Mouse (Mus musculus): ENCODE measurements around the gene Adprh. TPM values are rescaled to one million over a fixed set of nuclear protein-coding genes. Genes with fewer than 3 reads are reported as not detected.
"Not testable (repeated sequence)": the region's sequence is repeated elsewhere in the genome, so short reads cannot be mapped to it uniquely, and the experiment has no call there.

The Adprh gene
- polyA plus RNA-seq, 1 experiment from 2014 or later, result 143 TPM

DNA sequence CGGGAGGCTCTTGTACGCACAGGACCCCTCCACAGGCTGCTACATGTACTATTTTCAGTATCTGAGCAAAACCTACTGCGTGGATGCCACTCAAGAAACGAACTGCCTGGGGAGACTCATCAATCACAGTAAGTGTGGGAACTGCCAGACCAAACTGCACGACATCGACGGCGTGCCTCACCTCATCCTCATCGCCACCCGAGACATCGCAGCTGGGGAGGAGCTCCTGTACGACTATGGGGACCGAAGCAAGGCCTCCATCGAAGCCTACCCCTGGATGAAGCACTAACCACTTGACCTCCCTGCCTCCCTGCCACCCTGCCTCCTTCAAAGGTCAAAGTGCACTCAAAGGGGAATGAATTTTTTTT is 24.7 kb upstream of the Adprh start:
- not testable (repeated sequence) for H3K4me1 ChIP-seq (ENCODE audit: control insufficient read depth, insufficient read depth, low read length); DNase-seq (ENCODE audit: low spot score); H3K27me3 ChIP-seq (ENCODE audit: control insufficient read depth, insufficient read depth, low read length); H3K9me3 ChIP-seq (ENCODE audit: control insufficient read depth, low read length); H3K36me3 ChIP-seq (ENCODE audit: control insufficient read depth, insufficient read depth, low read length); ATAC-seq (ENCODE audit: insufficient read depth, low FRiP score, low TSS enrichment); H3K27ac ChIP-seq (ENCODE audit: low read depth, low read length)
- Histone ChIP-seq H3K4me3 (ENCODE audit: low read depth, low read length) (peak overlapping the region; percentile 21; the same call in 1 of the 2 replicates), H3K9ac (ENCODE audit: low read length) (peak overlapping the region; percentile 18), H3K4me2 (ENCODE audit: low read depth) (peak overlapping the region; percentile 44)
- WGBS, result 27% methylated on average over 14 of the region's 14 CpGs

DNA sequence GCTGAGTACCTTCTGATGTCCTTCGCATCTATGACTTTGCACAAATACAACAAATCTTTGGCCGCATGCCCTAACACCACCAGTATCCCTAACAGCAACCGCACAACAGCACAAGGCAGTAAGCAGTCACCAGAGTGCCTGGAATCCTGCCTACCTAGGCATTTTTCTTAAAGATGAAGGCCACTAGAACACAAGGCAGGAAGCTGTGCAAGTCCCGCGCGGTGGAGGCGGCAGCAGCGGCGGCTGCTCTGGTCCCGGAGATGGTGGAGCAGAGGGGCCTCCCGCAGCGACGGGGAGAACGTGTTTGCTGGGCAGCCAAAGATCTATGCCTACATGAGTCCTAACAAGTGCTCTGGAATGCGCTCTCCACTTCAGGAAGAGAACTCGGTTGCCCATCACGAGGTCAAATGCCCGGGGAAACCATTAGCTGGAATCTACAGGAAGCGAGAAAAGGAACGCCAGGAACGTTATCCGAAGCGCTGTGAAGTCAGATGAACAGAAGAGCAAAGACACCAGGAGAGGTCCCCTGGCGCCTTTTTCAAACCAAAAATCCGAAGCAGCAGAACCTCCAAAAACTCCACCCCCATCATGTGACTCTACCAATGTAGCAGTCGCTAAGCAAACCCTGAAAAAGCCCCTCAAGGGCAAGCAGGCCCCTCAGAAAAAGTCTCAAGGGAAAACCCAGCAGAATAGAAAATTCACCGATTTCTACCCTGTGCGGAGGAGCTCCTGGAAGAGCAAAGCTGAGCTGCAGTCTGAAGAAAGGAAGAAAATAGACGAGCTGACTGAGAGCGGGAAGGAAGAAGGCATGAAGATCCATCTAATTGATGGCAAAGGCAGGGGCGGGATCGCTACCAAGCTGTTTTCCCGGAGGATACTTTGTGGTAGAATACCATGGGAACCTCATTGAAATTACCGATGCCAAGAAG is 24.1 kb upstream of the Adprh start:
- H3K27ac ChIP-seq (ENCODE audit: low read depth, low read length), result no peak overlapping the region
- 8% methylated on average over 34 of the region's 34 CpGs for WGBS
- ATAC-seq (ENCODE audit: insufficient read depth, low FRiP score, low TSS enrichment), result no peak

DNA sequence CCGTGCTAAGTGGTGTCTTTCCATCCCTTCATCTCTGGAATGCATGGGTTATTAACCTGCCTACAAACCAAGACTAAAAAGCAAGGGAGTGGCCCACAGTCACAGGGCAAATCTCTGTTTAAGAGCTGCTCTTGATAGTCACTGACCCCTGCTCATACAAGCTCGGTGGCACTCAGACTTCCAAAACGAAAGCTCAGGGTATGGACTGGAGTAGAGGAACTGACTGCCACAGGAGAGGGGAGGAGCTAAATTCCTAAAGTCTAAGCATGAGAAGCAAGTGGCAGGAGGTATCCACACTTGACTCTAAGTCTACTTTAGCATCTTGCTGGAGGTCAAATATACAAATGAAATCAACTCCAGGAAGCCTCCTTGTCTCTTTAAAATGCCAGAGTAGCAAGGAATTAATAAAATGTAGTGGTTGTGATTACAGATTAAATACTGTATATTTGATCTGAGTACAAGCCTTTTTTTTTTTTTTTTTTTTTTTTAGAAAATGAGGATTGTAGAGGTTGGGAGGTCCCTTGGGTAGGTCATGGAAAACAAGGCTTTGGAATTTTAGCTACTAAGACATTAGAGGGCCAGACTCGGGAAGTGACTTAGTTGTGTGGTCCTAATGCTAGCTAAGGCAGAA is 23.3 kb upstream of the Adprh start:
- no peak overlapping the region for H3K9ac ChIP-seq (ENCODE audit: low read length)
- 60% methylated on average over 4 of the region's 4 CpGs for WGBS
- no peaks in the 10 kb centered on the region for H3K9me3 ChIP-seq (ENCODE audit: control insufficient read depth, low read length)
- H3K27ac ChIP-seq (ENCODE audit: low read depth, low read length), result no peak overlapping the region
- no peaks in the 10 kb centered on the region for H3K27me3 ChIP-seq (ENCODE audit: control insufficient read depth, insufficient read depth, low read length)
- no peaks in the 10 kb centered on the region for H3K4me1 ChIP-seq (ENCODE audit: control insufficient read depth, insufficient read depth, low read length)
- H3K36me3 ChIP-seq (ENCODE audit: control insufficient read depth, insufficient read depth, low read length), result no peaks in the 10 kb centered on the region
- H3K4me2 ChIP-seq (ENCODE audit: low read depth), result peak overlapping the region; percentile 44; the same call in 1 of the 2 replicates
- ATAC-seq (ENCODE audit: insufficient read depth, low FRiP score, low TSS enrichment) (no peak), DNase-seq (ENCODE audit: low spot score) (no peak)
- H3K4me3 ChIP-seq (ENCODE audit: low read depth, low read length), result no peak overlapping the region; the same call in 1 of the 2 replicates

More for the DNA sequence above, 24.1 kb upstream of the Adprh start:
- no peaks in the 10 kb centered on the region for H3K36me3 ChIP-seq (ENCODE audit: control insufficient read depth, insufficient read depth, low read length)
- H3K4me1 ChIP-seq (ENCODE audit: control insufficient read depth, insufficient read depth, low read length), result no peaks in the 10 kb centered on the region
- no peaks in the 10 kb centered on the region for H3K27me3 ChIP-seq (ENCODE audit: control insufficient read depth, insufficient read depth, low read length)
- peak overlapping the region; percentile 44 for H3K4me2 ChIP-seq (ENCODE audit: low read depth)
- H3K9me3 ChIP-seq (ENCODE audit: control insufficient read depth, low read length), result no peaks in the 10 kb centered on the region
- peak overlapping the region; percentile 18 for H3K9ac ChIP-seq (ENCODE audit: low read length)
- DNase-seq (ENCODE audit: low spot score), result peak; percentile 56
- peak overlapping the region; percentile 21 for H3K4me3 ChIP-seq (ENCODE audit: low read depth, low read length)

DNA sequence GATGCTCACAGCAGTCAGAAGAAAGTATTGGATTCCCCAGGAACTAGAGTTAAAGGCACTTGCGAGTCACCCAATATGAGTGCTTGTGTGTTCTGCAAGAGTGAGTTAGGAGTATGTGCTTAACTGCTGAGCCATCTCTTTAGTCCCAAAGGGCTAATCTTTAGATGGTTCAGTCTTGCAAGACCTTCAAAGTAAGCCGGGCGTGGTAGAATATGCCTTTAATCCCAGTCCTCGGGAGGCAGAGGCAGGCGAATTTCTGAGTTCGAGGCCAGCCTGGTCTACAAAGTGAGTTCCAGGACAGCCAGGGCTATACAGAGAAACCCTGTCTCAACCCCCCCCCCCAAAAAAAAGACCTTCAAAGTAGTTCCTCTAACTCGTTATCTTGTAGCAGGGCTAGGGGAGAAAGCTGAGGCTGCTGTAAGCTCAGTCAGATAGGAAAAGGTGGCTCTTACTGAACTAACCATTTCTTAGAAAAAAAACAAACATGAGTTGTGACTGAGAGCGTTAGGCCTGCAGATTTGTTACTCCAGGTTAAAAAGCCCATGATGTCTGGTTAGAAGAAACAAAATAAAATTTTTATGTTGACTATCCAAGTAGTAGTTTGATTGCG is 22.3 kb upstream of the Adprh start:
- Histone ChIP-seq H3K36me3 (ENCODE audit: control insufficient read depth, insufficient read depth, low read length) (no peaks in the 10 kb centered on the region), H3K9ac (ENCODE audit: low read length) (no peak overlapping the region), H3K4me1 (ENCODE audit: control insufficient read depth, insufficient read depth, low read length) (no peaks in the 10 kb centered on the region), H3K4me3 (ENCODE audit: low read depth, low read length) (no peak overlapping the region), H3K27me3 (ENCODE audit: control insufficient read depth, insufficient read depth, low read length) (no peaks in the 10 kb centered on the region), H3K27ac (ENCODE audit: low read depth, low read length) (no peak overlapping the region), H3K4me2 (ENCODE audit: low read depth) (no peak overlapping the region), H3K9me3 (ENCODE audit: control insufficient read depth, low read length) (no peaks in the 10 kb centered on the region)
- WGBS, result 94% methylated on average over 9 of the region's 9 CpGs
- ATAC-seq (ENCODE audit: insufficient read depth, low FRiP score, low TSS enrichment), result no peak
- no peak for DNase-seq (ENCODE audit: low spot score)

DNA sequence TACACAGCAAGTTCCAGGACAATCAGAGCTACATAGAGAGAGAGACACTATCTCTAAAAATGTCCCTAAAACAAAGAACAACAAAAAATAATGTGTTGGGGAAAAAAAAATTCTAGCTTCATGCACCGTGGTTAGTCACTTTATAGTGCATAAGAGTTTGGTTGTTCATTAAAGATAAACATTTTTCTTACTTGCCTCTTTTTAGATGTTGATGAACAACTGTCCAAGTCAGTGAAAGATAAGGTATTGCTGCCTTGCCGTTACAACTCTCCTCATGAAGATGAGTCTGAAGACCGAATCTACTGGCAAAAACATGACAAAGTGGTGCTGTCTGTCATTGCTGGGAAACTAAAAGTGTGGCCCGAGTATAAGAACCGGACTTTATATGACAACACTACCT is 21.2 kb upstream of the Adprh start:
- H3K4me3 ChIP-seq (ENCODE audit: low read depth, low read length), result no peak overlapping the region
- H3K27me3 ChIP-seq (ENCODE audit: control insufficient read depth, insufficient read depth, low read length), result no peaks in the 10 kb centered on the region
- no peak overlapping the region for H3K9ac ChIP-seq (ENCODE audit: low read length)
- H3K9me3 ChIP-seq (ENCODE audit: control insufficient read depth, low read length), result no peaks in the 10 kb centered on the region
- no peak for ATAC-seq (ENCODE audit: insufficient read depth, low FRiP score, low TSS enrichment)
- no peak overlapping the region for H3K27ac ChIP-seq (ENCODE audit: low read depth, low read length)
- 90% methylated on average over 5 of the region's 5 CpGs for WGBS
- no peaks in the 10 kb centered on the region for H3K36me3 ChIP-seq (ENCODE audit: control insufficient read depth, insufficient read depth, low read length)
- H3K4me2 ChIP-seq (ENCODE audit: low read depth), result no peak overlapping the region
- H3K4me1 ChIP-seq (ENCODE audit: control insufficient read depth, insufficient read depth, low read length), result no peaks in the 10 kb centered on the region
- DNase-seq (ENCODE audit: low spot score), result no peak

DNA sequence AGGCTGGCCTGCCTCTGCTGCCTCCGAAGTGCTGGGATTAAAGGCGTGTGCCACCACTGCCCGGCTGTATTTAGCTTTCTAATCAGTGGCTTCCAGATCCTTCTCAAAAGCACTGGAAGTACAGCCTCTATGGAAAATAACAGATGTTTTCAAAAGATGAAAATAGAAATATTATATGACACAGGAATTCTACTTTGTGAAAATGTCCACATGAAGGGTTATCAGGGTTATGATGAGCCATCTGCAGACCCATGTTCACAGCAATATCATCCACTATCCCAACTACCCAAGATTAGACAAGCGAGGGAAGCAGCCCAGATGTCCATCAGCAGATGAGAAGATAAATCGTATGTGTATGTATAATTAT is 20.0 kb upstream of the Adprh start:
- Histone ChIP-seq H3K4me1 (ENCODE audit: control insufficient read depth, insufficient read depth, low read length) (no peaks in the 10 kb centered on the region), H3K27me3 (ENCODE audit: control insufficient read depth, insufficient read depth, low read length) (no peaks in the 10 kb centered on the region), H3K9me3 (ENCODE audit: control insufficient read depth, low read length) (no peaks in the 10 kb centered on the region), H3K36me3 (ENCODE audit: control insufficient read depth, insufficient read depth, low read length) (no peaks in the 10 kb centered on the region), H3K4me2 (ENCODE audit: low read depth) (no peak overlapping the region), H3K9ac (ENCODE audit: low read length) (no peak overlapping the region), H3K27ac (ENCODE audit: low read depth, low read length) (no peak overlapping the region), H3K4me3 (ENCODE audit: low read depth, low read length) (no peak overlapping the region)
- WGBS, result 94% methylated on average over 5 of the region's 5 CpGs
- DNase-seq (ENCODE audit: low spot score) (no peak), ATAC-seq (ENCODE audit: insufficient read depth, low FRiP score, low TSS enrichment) (no peak)

DNA sequence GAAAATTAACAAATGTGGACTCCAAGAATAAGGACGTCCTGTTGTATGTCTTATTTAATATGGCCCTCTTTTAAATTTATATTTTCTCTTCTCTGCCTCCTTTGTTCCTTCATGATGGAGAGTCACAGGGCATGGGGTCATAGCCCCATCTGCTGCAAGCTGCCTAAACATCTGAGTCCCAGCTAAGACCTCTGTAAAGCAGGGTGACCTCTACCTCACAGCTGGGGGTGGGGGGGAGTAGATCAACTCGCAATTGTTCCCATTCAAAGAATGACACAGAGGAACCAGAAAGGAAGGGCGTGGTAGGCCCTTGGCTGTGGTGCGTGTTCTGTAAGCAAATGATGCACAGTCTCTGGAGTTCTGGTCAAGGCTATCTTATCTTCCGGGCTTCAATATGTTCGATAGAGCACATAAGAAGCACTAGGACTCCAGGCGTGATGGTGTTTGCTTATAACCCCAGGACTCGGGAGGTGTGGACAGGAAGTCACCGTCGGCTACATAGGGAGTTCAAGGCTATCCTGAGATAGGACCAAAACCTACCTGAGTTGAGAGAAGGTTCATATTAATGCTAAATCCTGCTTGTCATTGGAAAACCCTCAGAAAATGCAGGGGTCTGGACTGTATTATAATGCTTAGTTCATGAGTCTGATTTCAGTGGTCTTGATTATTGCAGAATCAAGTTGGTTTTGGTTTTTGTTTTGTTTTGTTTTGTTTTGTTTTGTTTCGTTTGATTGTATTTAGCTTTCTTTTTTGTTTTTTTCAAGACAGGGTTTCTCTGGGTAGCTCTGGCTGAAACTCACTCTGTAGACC is 19.4 kb upstream of the Adprh start:
- Histone ChIP-seq H3K4me1 (ENCODE audit: control insufficient read depth, insufficient read depth, low read length) (no peaks in the 10 kb centered on the region), H3K4me2 (ENCODE audit: low read depth) (no peak overlapping the region), H3K9ac (ENCODE audit: low read length) (no peak overlapping the region), H3K4me3 (ENCODE audit: low read depth, low read length) (no peak overlapping the region), H3K36me3 (ENCODE audit: control insufficient read depth, insufficient read depth, low read length) (no peaks in the 10 kb centered on the region), H3K27ac (ENCODE audit: low read depth, low read length) (no peak overlapping the region), H3K27me3 (ENCODE audit: control insufficient read depth, insufficient read depth, low read length) (no peaks in the 10 kb centered on the region), H3K9me3 (ENCODE audit: control insufficient read depth, low read length) (no peaks in the 10 kb centered on the region)
- ATAC-seq (ENCODE audit: insufficient read depth, low FRiP score, low TSS enrichment), result no peak
- peak; percentile 27 for DNase-seq (ENCODE audit: low spot score)
- WGBS, result 73% methylated on average over 11 of the region's 11 CpGs

DNA sequence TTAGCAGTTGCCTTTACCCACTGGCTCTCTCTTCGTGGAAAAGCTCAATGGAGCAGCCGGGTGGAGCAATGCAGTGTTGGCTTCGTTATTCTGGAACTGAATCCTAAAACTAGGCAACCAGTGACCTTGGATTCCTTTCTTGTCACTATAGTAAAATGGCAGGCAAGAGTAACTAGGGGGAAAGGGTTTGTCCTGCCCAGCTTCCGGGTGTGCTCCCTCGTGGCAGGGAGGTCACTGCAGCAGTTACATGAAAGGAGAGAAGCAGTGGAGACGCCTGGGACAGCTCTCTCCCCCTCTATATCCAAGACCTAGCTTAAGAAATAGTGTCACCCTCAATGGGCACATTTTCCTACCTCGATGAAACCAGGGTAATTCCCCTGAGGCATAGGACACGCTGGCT is 16.9 kb upstream of the Adprh start:
- WGBS, result 71% methylated on average over 8 of the region's 8 CpGs
- ATAC-seq (ENCODE audit: insufficient read depth, low FRiP score, low TSS enrichment), result no peak

More for the DNA sequence above, 16.9 kb upstream of the Adprh start:
- Histone ChIP-seq H3K4me2 (ENCODE audit: low read depth) (no peak overlapping the region), H3K4me3 (ENCODE audit: low read depth, low read length) (no peak overlapping the region), H3K9me3 (ENCODE audit: control insufficient read depth, low read length) (no peaks in the 10 kb centered on the region), H3K27ac (ENCODE audit: low read depth, low read length) (no peak overlapping the region), H3K9ac (ENCODE audit: low read length) (no peak overlapping the region), H3K4me1 (ENCODE audit: control insufficient read depth, insufficient read depth, low read length) (no peaks in the 10 kb centered on the region), H3K36me3 (ENCODE audit: control insufficient read depth, insufficient read depth, low read length) (no peaks in the 10 kb centered on the region), H3K27me3 (ENCODE audit: control insufficient read depth, insufficient read depth, low read length) (no peaks in the 10 kb centered on the region)
- DNase-seq (ENCODE audit: low spot score), result no peak
